Mouse (Mus musculus) kidney, adult 9 months (tissue): ENCODE data around the gene Bsnd.

Experiments
- DNase-seq: peaks from one replicate; pipeline ENCODE4 v3.0.0; 2022

The Bsnd gene

DNA sequence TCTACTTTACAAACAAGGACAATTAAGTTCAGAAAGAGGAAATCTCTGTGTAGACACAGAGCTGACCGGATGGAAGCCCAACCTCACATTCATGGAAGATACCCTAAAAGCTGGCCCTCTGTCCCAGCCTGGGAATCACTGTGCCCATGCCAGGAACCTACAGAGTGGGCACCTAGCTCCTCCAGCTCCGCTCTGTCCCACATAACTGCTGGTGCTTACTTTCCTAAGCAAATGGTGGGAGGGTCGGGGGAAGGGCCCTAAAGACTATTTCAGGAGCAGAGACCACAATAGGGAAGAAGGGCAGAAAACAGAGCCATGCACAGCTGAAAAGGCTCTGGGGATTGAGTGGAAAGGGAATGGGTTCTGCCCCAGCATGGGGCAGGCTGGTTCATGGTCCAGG, 11.5 kb downstream of the Bsnd start:
- no peak for DNase-seq

DNA sequence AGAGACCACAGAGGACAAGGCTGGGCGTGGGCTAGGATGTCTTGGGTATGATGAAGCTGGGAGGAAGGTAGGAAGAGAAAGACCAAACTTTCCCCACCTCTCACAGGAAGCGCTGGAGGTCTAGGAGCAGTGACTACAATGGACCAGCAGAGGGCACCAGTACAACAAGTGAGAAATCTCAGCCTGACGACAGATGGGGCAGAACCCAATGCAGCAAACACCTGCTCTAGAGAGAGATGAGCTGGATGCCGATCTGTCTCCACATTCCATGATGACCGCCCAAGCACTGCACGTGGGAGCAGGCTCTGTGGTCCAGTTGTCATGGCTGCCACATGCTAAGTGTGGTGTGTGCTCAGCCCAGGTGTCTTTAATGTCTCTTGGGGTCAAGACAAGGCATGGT, 17.8 kb downstream of the Bsnd start:
- DNase-seq = peak; percentile 60

DNA sequence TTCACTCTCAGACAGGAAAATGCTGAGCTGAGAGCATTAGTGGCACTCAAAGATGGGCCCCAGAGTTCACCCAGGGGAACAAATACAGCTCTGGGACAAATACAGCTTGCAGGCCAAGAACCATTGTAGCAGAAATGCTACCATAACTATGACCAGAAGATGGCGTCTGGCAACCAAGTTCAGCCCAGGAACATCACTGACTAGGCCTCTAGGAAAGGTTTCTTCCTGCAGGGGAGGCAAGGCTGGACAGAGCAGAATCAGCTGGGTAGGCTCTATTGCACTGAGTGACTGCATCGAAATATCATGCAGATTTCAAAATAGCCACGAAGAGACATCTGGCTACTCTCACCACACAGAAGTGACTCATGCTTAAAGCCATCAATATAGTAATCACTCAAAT, 19.7 kb downstream of the Bsnd start:
- peak; percentile 85 for DNase-seq

DNA sequence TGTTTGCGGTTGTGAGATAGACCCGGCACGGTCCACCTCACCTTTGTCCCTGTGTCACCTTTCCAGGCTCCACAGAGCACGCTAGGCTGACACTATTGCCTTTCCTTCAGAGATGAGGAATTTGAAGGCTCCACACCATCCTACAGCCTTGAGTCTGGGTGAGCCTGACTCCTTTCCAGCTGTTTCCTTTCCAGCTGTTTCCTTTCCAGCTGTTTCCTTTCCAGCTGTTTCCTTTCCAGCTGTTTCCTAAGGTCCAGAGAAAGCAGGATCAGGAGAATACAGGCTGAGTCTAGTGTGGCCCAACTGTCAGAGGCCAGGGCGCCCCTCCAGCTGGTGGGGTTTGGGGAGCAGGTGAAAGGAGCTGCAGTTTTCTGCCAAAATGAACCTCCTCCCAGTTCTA, 21.2 kb downstream of the Bsnd start:
- no peak for DNase-seq

DNA sequence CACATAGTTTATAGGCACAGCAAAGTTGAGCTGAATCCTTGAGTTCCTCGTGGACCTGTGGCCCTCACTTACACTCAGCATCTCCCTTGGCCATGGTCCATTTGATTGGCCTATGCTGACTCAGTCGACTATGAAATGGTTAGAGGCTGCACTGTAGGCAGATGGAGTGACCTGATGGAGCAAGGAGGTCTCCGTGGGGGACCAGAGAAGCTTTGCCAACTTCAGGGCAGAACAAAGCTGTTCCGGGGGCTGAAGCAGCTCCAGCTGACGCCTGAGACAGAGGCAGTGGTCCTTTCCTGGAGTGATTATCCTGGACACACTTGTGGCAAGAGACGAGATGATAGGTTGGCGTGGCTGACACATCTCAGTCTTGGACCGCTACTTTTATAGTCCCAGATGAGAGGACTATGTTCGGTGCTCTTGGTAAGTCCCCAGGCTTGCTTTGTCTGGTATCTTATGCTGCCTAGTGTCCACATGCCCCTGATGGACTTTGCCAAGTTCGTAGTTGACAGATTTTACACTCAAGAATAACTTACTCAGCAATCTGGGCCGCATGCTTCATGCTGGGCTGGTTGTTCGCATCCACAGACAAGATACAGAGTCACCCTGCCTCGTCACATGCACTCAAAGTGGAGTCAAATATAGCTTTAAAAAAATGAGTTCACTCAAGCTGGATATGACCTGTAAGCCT, 24.5 kb downstream of the Bsnd start:
- DNase-seq = no peak

- DNase-seq = no peak
Measured at GRCm38 (mm10) chr4:106463174-106463801, 28.8 kb downstream of the Bsnd start.

GRCm38 (mm10) chr4:106462524-106462923, 29.6 kb downstream of the Bsnd start:
- DNase-seq = no peak

DNA sequence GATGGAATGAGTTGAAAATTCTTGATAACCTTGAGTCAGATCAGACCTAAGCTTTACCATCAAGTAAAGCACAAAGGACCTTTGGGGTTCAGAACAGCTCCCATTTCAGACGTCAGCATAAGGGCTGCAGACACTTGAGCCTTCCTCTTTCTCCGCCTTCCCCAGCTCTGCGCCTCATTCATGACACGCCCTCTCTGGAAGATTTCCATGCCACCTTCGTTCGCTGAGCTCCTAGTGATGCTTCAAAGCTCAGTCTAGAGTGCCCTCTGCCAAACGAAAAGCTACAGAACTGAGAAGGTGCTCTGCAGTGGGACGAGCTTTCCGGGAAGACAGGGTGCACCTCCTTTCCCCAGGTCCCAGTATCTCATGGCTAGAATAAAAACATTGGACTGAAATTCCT, 30.1 kb downstream of the Bsnd start:
- peak; percentile 48 for DNase-seq

DNA sequence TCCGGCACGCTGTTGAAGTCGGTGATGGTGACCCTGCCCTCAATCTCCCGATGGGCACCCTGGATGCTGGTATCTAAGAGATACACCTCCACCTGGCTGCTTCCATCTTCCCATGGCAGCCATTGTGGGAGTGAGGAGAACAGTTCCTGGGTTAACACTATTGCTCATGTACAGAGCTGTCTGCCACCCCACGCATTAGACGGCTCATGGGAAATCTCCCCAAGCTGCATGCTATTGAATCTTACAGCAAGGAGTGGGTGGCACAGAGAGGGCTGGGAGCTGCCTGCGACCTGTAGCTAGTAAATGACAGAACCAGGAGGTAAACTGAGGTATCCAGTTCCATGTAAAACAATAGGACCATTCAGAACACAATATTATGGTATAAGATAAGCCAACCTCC, 37.5 kb downstream of the Bsnd start:
- DNase-seq = no peak

- no peak for DNase-seq
Measured at GRCm38 (mm10) chr4:106453516-106453915, 38.6 kb downstream of the Bsnd start.

DNA sequence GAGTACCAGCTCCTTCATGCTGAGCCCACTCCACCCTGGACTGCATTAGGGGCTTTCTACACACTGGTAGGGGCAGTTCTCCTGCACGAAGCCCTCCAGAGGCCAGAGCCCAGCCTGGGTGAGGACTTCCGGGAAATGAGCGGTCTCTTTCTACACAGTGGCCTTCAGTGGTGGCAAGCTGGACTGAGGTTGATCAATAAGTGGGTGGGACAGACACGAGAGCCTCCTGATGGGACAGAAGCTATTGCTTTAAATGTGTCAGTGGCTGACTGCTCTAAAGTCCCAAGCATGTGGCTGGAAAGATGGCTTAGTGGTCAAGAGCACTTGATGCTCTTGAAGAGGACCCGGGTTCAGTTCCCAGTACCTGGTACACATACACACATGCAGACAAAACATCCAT, 39.0 kb downstream of the Bsnd start:
- DNase-seq = no peak

- no peak for DNase-seq
Measured at GRCm38 (mm10) chr4:106452401-106452800, 39.7 kb downstream of the Bsnd start.

- no peak for DNase-seq
Measured at GRCm38 (mm10) chr4:106449306-106449705, 42.8 kb downstream of the Bsnd start.

DNA sequence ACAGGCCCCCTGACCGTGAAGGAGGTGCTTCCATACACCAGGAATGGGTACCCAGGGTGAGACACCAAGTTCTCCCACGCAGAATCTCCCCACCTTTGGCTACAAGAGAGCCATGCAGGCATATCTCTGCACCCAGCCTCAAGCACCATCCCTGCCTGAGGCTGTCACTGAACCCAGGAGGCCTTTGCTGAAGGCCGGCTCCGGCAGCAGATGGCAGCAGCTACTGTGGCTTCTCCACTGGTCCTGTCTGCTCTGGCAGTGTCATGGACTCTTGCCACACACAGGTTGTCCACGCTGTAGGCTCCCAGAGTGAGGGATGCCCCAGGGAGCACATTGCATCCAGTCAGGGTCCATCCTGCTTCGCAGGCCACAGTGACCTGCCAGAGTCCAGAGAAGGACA, 48.9 kb downstream of the Bsnd start:
- no peak for DNase-seq

DNA sequence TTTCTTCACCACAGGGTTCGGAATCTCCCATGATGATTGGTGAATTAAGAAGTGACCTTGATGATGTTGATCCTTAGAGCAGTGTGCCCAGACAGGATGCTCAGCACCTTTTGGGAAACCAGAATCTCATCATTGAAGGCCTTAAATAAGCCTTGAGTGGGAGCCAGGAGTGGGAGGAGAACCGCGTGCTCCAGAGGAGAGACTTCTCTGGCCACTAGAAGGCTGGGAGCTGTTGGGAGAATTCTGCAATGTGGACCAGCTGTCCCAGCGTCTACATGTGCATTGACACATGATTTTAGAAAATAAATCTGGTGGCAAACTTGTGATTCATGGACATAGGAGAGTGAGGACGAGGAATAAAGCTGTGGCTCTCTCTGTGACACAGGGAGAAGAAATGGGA, 53.3 kb downstream of the Bsnd start:
- DNase-seq = no peak

GRCm38 (mm10) chr4:106437207-106437606, 54.9 kb downstream of the Bsnd start:
- no peak for DNase-seq

- DNase-seq = no peak
Measured at GRCm38 (mm10) chr4:106436475-106436874, 55.6 kb downstream of the Bsnd start.

DNA sequence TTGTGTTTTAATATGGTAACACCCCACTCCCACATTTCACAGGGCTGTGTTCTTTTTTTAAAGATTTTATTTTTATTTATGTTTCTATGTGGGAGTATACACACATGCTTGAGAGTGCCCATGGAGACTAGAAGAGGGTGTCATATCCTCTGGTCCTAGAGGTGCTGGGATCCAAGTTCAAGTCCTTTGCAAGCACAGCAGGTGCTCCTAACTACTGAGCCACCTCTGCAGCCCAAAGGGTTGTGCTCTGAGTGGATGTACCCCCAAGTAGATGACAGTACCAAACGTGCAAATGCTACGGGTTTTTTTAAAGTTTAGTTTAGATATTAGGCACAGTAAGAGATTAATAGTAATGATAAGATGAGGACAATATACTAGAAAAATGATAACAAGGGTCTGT, 56.7 kb downstream of the Bsnd start:
- no peak for DNase-seq
